Mouse (Mus musculus) ovary, postnatal 14 days (tissue): ENCODE data around the gene Mpdz.

Experiments
- DNase-seq: peaks from one replicate; pipeline ENCODE4 v3.0.0; 2022; ENCODE audit warnings: low spot score

Gene Mpdz

GRCm38 (mm10) chr4:81442078-81442981 lies at the start of gene Mpdz:
Gene Mpdz, minus strand, starts transcription at chr4:81442815.
- peak; percentile 51 for DNase-seq

GRCm38 (mm10) chr4:81490556-81490955 lies 47.9 kb upstream of the Mpdz start:
- DNase-seq = no peak

GRCm38 (mm10) chr4:81484603-81485002 lies 42.0 kb upstream of the Mpdz start:
- no peak for DNase-seq

GRCm38 (mm10) chr4:81483887-81484602 lies 41.4 kb upstream of the Mpdz start:
- DNase-seq = no peak

- DNase-seq = no peak
Observed at GRCm38 (mm10) chr4:81483159-81483558, 40.5 kb upstream of the Mpdz start.

GRCm38 (mm10) chr4:81466821-81467220 lies 24.2 kb upstream of the Mpdz start:
- DNase-seq = no peak

GRCm38 (mm10) chr4:81465172-81465571 lies 22.6 kb upstream of the Mpdz start:
- no peak for DNase-seq

- no peak for DNase-seq
Observed at GRCm38 (mm10) chr4:81462253-81462652, 19.6 kb upstream of the Mpdz start.

GRCm38 (mm10) chr4:81458921-81459320 lies 16.3 kb upstream of the Mpdz start:
- no peak for DNase-seq

- peak; percentile 3 for DNase-seq
Observed at GRCm38 (mm10) chr4:81453806-81454205, 11.2 kb upstream of the Mpdz start.

GRCm38 (mm10) chr4:81452183-81452582 lies 9.6 kb upstream of the Mpdz start:
- no peak for DNase-seq

GRCm38 (mm10) chr4:81449413-81449812 lies 6.8 kb upstream of the Mpdz start:
- no peak for DNase-seq

GRCm38 (mm10) chr4:81443566-81443965 lies 951 bp upstream of the Mpdz start:
- no peak for DNase-seq

- DNase-seq = no peak
Observed at GRCm38 (mm10) chr4:81433961-81434360, 8.7 kb downstream of the Mpdz start.

GRCm38 (mm10) chr4:81430826-81431225 lies 11.8 kb downstream of the Mpdz start:
- DNase-seq = no peak

GRCm38 (mm10) chr4:81430105-81430504 lies 12.5 kb downstream of the Mpdz start:
- no peak for DNase-seq

GRCm38 (mm10) chr4:81429670-81430069 lies 12.9 kb downstream of the Mpdz start:
- no peak for DNase-seq

- no peak for DNase-seq
Observed at GRCm38 (mm10) chr4:81423556-81423955, 19.1 kb downstream of the Mpdz start.

GRCm38 (mm10) chr4:81421621-81422020 lies 21.0 kb downstream of the Mpdz start:
- DNase-seq = no peak

GRCm38 (mm10) chr4:81415324-81416026 lies 27.1 kb downstream of the Mpdz start:
- DNase-seq = no peak

- DNase-seq = no peak
Observed at GRCm38 (mm10) chr4:81414684-81415323, 27.8 kb downstream of the Mpdz start.

- no peak for DNase-seq
Observed at GRCm38 (mm10) chr4:81396883-81397282, 45.7 kb downstream of the Mpdz start.
